Mouse (Mus musculus): ENCODE results near the gene Map6. TPM values are rescaled to one million over a fixed set of nuclear protein-coding genes. Genes with fewer than 3 reads are reported as not detected.
A peak's percentile ranks its signal among the peaks of the same experiment; 100 is the strongest.

Gene Map6
- total RNA-seq, 2 experiments from 2014 or later, result not detected

DNA sequence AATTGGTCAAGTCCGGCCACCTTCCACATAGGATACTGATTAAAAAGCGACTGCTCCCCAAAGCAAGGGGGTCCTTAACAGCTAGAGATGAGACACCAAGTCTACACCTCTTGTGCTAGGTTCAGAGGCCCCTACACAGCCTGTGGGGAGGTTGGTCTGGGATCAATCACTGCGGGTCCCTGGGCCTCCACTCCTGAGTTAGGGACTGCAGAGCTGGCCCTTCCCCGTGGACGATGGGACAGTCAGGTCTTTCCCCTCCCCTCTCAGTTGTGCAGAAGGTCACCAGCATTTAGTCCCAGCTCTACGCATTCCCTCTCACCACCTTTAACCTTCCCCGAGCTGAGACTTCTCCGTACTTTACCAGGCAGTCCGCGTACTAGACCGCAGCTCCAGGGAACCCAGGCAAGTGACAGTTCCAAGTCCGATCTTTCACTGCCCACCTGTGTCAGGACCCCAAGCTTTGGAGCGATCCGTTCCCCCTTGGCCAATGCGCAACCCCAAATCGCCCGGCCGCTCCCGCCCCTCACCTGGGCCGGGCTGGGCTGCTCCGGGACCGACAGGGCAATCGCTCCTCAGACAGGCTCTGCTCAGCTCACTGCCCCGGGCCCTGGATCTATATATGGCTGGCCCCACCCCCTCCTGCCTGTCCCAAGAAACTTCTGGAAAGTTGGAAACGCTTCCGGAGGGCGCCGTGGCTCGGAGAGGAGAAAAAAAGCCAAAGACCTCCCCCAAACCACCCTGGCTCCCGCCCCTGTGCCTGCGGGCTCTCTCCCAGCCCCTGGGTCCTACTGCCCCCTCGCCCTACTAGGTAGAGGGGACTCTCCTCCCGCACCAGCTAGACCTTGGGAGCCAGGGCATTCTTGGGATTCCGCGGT lies 85.5 kb downstream of the Map6 start, which contains the start of gene Serpinh1:
Gene Serpinh1 (minus strand): TSS at position 714 of the 875 bp plus-strand sequence.
- no peak for ATAC-seq (replicated peaks; ENCODE audit: poor library complexity)

DNA sequence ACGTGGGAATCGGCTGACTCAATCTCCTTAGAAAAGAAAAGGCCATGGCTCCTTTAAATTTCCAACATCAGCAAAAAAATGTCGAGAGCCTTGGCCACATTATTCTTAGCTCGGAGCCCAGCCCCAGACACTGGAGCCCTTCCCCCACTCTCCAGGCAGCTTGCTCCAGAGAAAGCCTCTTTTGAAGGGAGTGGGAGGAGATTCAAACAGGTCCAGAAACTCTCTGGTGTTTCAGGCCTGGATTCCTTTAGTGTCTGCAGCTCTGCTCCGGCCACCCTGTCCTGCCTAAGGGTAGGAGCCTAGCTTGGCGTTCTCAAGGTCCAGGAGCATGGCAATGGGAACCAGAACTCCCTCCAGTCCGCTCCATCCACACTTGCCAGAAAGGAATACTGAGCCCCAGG lies 88.5 kb downstream of the Map6 start:
- ATAC-seq (replicated peaks; ENCODE audit: poor library complexity), result no peak

DNA sequence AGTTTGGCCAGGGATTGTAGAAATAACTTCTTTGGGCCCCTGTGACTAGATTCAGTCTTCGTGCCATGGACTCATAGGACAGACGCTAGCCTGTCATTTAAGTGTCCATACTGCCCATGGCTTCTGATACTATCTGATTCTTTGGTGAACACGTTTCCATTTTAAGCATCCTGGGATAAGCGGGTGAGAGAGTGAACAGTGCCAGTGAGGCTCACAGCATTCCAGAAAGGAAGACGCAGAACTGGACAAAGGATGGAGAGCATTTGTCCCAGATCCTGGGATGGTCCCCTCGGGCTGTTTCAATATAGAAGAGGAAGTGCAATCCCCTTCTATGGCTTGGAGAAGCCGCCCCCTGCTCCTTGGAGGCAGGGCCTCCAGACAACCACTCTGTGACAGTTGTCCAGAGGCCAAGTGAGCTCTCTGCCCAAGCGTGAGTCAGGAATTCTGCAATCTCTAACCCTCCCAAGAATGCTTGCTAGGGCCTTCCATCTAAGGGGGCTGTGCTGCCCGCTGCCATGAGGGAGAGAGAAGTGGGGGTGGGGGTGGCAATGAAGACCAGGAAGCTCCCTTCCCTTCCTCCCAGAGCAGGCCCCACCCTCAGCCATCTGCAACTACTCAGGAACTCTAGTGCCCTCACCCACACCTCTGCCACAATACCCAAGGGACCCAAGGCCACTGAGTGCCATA lies 89.1 kb downstream of the Map6 start:
- ATAC-seq (replicated peaks; ENCODE audit: poor library complexity), result no peak

DNA sequence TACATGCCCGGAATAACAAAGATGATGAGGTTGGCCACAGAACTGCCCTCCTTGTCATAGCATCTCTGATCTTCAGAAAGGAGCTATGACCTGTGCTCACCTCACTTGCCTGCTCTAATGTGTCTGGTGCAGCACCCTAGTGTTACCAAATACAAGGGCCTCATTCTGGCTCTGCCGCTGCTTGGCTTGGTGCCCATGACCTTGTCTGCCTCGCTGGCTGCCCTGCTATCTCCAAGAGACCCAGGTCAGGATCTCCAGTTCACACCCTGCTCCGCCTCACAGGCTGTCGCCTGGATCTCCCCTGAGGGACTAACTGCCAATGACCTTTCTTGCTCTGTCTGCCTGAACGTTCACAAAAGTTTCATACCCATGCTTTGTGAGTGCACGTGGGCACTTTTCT lies 90.0 kb downstream of the Map6 start:
- peak; percentile 65 for ATAC-seq (replicated peaks; ENCODE audit: poor library complexity)

DNA sequence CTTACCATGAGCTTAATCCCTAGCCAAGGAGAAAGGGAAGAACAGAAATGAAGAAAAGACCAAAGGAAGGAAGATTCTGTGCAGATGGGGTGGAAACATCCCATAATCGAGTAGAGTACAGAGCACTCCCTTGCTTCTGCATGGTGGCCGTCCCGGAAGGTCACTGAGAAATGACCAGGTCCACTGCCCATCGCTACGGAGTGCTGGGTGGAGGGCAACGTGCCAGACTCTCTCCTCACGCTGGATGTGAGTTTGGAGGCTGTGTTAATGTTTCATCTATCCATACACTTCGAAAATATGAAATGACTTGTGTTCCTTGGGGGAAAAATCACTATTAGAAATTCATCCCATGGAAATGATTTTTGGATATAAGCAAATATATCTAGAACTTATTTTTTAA lies 91.1 kb downstream of the Map6 start:
- ATAC-seq (replicated peaks; ENCODE audit: poor library complexity), result no peak

DNA sequence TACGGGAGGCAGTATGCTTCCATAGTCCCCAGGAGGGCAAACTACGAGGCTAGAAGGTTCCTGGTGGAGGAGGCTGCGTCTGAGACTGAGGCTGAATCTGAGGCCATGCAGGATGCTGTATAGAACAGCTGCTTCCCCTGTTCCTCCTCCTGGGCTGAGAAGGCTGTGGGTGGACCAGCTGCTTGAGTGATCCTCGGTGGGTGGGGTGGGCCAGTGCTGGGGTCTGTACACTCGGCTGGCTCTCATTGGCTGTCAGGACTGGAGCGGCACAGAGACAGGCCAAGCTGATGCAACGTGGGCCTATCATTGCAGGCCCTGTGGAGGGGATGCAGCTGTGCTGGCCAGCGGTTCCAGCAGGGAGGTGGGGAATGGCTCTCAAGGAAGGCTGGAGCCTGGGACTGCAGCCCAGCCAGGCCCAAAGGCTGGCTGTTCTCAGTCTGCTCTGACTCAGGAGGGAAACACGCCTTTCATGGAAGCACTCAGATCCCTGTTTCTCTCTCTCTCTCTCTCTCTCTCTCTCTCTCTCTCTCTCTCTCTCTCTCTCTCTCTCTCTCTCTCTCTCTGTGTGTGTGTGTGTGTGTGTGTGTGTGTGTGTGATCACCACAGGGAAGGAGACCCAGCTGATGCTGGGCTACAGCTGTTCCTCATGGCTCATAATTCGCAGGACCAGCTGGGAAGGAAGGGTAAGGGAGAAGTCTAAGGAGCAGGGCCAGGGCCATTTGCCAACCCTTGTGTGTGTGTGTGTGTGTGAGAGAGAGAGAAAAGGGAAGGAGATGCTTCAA lies 93.0 kb downstream of the Map6 start:
- peak; percentile 54 for ATAC-seq (replicated peaks; ENCODE audit: poor library complexity)

DNA sequence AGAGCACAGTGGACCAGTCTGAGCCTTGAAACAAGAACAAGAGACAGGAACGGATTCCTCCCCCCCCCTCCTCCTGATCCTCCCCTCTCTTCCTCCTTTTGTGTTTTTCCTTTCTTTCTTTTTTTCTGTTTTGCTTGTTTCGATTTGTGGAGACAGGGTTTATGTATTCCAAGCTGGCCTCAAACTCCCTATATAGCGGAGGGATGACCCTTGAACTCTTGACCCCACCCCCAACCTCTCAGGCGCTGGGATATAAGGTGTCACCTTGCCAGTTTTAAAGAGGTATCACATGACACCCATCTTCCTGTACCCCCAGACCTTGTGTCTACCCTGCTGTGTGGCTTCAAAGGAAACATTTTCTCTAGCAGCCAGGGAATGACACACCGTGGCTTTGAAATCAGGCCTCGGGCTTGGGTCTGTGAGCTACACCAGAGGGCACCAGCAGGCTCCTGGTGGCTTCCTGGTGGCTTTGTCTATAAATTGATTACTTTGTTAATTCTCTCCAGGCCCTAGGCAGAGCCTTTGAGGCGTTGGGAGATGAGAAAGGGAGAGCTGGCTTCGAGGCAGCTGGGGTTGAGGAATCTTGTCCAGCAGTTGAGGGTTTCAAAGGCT lies 93.7 kb downstream of the Map6 start:
- ATAC-seq (replicated peaks; ENCODE audit: poor library complexity), result no peak

DNA sequence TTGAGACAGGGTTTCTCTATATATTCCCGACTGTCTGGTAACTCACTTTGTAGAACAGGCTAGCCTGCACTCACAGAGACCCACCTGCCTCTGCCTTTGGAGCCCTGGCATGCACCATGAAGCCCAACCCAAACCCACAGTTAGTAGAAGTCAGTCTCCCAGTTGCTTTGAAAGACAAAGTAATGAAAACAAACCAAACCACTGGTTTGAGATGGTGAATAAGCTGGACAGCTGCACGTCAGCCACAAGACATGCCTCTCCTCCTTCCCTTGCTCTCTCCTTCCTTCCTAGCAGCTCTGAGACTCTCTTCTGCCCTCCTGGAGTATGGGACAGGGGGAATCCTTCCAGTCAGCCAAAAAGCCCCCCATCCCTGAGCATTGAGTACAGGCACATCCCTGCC lies 94.9 kb downstream of the Map6 start:
- no peak for ATAC-seq (replicated peaks; ENCODE audit: poor library complexity)

DNA sequence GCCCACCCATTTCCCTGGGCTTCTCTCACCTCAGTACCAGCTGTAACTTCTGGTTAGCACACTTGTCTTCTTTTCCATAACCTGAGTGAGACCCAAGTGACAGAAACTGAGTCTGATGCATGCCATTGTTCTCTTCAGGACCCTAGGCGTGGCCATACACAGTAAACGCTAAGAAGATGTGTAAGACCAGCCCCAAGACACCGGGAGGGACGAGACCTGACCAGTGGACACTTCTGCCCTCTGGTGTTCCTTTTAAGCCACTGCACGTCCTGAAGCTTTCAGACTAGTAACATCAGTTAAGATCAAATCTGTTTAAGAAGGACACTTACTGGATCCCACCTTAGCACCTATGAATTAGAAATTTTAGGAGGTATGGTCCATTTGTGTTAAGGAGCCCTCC lies 97.8 kb downstream of the Map6 start:
- peak; percentile 90 for ATAC-seq (replicated peaks; ENCODE audit: poor library complexity)

DNA sequence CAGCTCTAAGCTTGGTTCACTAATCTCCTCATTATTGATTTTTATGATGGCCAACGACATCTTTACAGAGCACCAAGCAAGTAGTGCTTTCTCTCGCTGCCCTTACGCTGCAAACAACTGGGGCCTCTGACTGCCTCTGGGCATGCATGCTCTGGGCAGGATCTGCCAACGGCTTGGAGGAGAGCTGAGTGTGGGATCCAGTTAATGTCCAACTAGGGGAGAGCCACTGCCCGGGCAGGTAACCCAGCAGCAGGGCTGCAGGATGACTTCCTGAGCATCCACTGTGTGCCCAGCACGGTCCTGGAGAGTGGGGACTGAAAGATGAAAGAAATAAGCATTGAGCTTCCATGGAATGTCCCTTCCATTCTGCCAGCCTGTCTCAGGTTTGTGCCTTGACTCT lies 99.5 kb downstream of the Map6 start:
- ATAC-seq (replicated peaks; ENCODE audit: poor library complexity), result no peak

DNA sequence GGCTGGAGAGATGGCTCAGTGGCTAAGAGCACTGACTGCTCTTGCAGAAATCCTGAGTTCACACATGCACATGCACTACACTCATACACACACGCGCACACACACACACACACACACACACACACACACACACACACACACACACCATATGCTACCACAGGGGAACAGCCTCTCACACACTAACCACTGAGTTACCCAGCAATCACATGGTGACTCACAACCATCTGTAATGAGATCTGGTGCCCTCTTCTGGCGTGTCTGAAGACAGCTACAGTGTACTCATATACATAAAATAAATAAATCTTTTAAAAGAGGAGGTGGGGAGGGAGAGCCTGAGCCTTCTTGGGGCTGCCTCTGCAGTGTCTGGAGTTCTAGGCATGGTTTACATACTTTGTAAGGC lies 107.1 kb downstream of the Map6 start:
- 0 out of 2 replicates have a peak, but pooled peaks have one; percentile 14 for ATAC-seq (replicated peaks; ENCODE audit: poor library complexity)

DNA sequence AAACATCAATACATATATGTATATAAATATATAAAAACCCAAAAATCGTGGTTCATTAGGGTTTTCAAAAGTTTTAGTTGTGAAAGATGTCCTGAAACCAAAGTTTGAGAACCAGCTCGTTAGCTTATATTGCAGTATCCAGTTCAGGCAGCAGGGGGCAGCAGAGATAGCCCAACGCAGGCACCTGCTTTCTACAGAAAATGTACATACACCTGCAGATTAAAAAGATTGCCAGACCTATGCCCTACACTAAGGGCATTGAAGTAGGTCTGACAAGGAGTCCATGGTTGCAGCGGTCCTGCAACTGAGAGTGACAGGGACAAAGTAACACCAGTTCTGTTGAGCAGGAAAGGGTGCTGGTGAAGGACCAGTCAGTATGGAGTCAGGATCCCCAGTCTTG lies 108.2 kb downstream of the Map6 start:
- ATAC-seq (replicated peaks; ENCODE audit: poor library complexity), result peak; percentile 78

DNA sequence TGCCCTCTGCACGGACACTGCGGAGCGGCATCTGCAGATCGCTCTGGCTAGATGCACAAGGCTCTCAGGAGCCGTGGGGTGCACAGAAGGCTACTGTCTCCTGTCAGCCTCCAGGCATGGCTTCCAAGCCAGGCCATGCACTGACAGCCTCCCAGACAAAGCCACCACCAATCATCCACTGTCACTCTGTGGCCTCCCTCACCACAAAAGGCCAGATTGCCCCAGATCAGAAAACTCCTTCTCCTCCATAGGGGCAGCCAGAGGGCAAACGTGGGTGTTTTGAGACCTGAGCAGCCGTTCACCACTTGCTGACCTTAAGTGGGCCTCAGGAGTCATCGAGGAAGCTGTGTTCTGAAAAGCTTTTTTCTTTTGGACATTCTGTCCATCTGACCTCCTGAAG lies 111.6 kb downstream of the Map6 start:
- ATAC-seq (replicated peaks; ENCODE audit: poor library complexity), result no peak

DNA sequence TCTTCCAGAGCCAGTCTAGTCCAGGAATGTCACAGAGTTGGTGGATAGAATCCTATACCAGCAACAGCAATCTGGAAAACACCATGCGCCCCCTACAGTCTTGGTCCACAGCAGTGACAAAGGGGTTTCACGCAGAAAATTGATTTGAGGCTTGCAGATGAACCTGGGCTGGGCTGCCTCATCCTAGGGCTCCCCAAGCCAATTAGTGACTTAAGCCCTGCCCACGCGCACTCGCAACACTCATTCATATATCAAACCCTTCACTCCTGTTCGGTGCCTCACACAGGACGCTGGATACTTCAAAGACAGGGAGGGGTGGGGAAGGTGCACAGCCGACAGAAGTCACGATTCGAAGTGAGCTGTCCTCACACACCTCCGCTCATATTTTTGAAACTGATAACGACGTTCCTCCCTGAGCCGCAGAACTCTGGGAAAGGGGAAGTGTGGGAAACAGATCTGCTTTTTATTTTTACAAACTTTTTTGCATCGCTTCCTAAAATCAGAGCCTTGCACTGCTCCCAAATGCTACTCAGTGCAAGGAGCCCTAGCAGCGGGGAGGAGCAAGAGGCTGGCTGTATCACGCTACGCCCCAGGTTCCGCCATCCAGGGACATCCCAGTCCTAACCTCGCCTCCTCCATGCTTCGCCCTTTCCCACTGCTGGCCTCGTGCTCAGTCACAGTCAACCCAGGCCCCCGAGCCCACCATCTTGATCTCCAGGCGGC lies 113.4 kb downstream of the Map6 start:
- peak; percentile 44 for ATAC-seq (replicated peaks; ENCODE audit: poor library complexity)

DNA sequence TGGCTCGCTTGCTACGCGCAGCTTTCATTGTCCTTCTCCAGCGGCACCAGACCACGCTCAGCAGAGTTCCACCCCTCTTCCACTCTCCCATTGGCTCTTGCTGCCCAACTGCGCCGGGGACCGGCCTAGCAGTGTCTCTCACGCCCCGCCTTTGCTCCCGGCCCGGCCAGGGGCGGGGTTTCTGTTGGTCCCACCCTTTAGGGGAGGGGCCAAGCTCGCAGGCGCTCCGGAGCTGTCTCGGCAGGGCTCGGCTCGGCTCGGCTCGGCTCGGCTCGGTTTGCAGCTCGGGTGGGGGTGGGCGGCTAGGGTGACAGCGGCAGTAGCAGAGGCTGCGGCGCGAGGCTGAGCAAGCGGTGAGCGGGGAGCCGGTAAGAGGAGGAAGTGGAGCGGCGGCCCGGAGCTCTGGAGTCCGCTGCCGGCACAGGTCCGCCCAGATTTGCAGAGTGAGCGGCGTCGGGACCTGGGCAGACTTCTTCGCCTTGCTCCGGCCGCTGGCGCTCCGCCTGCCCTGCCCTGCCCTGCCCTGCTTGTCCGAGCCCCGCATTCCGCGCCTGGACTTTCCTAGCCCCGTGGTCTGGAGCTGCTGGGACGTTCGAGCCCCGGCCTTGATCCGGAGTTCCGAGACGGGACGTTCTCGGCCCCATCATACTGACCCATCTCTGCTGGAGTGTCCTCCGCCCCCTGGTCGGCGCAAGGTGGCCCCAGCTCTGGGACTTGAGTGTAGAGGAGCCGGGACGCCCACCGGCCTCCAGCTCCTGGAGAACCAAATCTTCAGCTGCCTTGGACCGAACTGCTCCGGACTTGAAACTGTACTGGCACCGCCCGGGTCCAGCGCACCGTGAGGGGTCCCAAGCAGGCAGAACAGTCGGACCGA lies 114.2 kb downstream of the Map6 start, which contains the start of gene Gdpd5:
Gene Gdpd5 (plus strand): TSS at position 201 of the 874 bp plus-strand sequence.
- ATAC-seq (replicated peaks; ENCODE audit: poor library complexity), result peak; percentile 90

DNA sequence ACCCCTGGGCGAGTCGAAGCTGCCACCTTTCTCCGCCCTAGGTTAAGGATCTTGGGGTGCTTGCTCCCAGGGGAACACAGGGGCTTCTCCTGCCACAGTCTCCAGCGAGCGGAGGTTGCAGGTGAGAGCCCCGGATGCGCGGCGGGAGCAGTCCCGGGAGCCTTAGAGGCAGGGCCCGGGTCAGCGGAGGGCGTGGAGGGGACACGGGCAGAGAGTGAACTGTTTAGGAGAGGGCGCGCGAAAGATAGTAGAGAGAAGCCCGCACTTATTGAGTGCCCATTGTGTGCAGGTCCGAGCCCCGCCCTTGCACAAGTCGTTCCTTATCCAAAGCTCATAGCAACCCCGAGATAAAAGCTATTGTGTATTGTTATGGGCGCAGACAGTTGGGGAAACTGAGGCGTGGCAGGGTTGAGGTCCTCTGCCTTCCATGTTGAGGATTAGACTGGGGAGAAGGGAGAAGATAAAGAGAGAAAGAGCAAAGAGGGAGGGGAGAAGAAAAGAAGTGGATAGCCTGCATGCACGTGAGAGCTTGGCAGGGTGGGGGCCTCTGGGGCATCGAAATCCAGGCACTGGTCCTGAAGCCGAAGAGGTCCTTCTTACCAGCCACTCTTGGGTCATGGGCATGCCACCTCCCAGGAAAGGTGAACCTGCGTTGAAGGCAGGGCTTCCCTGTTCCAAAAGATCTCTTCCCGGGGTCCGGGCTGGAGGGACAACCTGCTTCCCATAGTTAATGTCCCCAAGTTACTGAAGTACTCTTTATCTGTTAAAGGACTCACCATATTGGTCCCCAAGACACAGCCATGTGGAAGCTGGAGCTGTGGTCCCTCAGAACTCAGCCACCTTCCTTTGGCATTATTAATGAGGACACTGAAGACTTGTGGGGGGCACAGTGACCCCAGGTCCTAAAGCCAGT lies 115.1 kb downstream of the Map6 start:
- no peak for ATAC-seq (replicated peaks; ENCODE audit: poor library complexity)

DNA sequence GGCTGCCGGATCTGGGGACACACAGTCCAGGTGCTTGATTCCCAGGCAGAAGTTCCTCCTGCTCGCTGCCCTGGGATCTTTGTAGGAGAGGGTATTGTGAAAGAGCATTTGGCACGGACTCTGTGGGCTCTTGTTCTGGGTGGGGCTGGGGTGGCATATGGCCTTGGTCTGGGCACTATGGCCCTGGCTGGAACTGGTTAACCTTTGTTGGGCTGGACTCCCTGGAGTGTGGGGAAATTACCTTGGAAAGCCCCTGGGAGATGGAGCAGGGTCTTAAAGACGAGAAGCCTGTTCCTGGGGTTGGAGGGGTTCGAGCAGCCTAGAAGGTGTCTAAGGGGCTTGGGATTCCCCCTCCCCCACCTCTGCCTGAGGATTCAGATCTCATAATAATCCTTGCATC lies 116.0 kb downstream of the Map6 start:
- no peak for ATAC-seq (replicated peaks; ENCODE audit: poor library complexity)

DNA sequence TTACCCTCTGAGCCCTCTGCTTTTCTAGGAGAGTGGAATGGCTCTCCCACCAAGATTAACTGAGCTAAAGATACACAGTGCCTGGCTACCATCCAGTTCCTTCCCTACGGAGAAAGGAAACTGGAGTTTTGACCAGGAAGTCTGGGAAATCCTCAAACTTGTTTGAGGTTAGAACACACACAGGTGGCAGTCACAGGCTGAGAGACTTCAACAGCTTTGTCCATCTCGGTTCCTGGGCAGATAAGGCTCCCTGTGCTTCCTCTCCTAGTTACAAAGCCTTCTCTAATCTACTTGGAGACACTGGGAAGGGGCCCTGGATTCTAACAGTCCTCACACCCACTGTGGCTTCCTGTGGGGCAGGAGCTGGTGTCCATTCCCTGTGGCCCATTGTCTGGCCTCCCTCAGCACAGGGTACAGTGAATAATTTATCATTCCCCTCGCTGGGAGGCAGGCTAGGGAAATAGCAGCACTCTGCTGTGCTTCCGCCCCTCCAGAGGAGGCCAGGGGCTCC lies 116.9 kb downstream of the Map6 start:
- no peak for ATAC-seq (replicated peaks; ENCODE audit: poor library complexity)
